Mouse (Mus musculus) spleen, postnatal 4 days (tissue): ENCODE measurements around the gene Abca3.
A peak's percentile ranks its signal among the peaks of the same experiment; 100 is the strongest.
"Not testable (repeated sequence)": the region's sequence is repeated elsewhere in the genome, so short reads cannot be mapped to it uniquely, and the experiment has no call there.

Experiments
- DNase-seq, 2 experiments: peaks; one replicate each; pipeline ENCODE4 v3.0.0; 2022; ENCODE audit warnings: low spot score in 2 of 2

Abca3 gene

DNA sequence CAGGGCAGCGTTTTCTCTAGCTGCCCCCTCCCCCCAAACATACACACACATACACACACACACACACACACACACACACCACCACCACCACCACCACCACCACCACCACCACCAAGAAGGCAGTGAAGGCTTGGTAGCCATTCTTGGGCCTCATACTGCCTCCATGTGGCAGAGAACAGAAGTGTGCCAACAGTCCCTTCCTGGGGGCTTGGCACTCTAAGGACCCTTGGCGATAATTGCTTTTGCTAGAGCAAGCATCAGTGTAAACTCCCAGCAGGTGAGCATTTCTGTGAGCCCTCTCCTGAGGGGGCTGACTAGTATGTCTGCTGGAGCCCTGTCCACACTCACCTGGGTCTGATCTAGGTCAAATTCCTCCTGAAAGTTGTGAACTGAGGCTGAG, 89.4 kb downstream of the Abca3 start:
- DNase-seq: no peak

DNA sequence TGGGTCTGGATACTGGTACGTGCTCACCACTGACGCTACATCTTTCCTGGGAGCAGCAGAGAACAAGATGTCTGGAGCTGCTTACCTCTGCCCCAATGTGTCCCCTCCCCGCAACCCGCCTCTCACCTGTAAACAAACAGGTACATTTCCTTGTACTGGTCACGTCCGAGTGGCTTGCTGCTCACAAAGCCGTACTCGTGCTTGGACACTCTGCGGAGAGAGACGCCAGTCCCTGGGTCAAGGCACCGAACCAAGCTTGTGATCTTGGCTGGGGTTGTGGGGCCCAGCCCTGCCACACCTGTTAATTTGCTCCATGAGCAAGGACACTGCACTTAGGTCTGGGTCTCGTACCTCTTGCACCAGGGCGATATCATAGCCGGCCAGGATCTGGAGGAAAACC, 90.4 kb downstream of the Abca3 start:
- DNase-seq: no peak

DNA sequence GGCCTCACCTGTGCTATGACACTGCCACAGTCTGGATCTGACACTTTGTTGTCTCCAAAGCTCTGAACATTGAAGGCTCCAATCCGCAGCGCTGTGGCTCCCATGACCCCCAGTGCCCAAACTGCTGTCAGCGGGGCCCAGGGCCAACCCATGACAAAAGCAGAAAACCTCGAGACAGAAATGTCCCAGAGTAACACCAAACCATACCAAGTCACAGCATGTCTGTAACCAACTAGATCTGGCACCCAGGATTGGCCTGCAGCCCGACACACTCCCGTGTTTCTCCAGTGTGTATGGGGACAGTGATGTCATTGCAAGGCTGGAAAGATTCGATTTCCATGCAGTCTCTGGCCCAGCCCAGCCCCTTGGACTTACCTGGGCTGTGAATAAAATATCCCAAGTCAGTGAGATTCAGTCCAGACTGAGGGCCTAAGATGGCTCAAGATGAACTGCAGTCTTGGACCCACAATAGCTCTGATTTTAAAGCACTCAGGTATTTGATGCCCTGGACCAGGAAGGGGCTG, 90.9 kb downstream of the Abca3 start, which contains the start of gene Dnase1l2:
Dnase1l2 (minus strand) TSS at position 474 of the 524 bp plus-strand sequence.
- no peak for DNase-seq

DNA sequence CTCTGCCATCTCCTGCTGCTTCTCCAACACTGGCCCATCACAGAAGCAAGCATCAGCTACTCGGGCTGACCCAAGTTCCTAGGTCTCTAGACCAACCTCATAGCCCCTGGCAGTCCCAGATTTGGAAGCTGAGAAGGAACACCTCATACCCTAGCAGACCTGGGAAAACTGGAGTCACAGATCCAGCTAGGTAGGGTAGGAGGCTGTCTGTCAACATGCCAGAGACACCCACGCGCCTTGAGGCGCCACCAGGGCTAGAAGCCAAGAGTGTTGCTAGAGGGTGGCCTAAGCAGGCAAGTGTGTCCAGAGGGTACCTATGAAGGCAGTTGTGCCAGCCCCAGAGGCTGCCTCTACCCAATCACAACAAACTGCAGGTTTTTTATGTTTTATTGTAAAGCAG, 91.7 kb downstream of the Abca3 start:
- no peak for DNase-seq

DNA sequence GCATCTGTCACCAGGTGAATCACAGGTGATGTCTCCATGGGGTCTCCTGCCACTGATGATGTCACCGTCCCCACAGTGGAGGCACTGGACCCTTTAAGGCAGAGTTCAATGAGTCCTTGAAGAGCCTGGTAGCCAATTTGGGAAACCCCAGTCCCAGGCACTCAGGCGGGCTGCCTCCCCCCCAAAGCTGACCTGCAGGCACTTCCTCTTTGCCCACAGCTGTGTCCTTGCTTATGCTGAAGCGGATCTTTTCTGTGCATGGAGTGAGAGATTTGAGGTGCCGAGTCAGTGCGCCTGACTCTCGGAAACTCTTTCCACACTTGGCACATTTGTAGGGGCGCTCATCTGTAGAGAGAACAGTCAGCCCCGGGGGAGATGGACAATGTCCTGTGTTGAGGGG, 94.8 kb downstream of the Abca3 start:
- DNase-seq: no peak

DNA sequence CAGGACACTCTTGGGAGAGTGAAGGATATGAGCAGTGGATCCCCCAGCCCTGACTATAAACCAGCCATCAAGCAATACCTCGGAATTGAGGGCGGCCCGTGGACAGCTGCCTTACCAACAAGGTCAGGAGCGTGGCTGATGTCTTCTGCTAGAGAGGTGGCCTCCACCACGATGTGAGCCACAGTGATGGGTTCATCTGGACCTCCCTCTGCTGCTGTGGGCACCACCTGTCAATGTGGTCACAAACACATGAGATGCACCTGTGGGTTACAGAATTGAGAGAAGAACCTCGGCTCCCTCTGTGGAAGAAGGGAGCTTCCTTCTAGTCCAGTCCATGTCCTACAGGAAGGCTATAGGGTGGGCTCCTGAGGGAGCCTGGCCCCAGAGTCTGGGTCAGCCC, 97.8 kb downstream of the Abca3 start:
- no peak for DNase-seq

DNA sequence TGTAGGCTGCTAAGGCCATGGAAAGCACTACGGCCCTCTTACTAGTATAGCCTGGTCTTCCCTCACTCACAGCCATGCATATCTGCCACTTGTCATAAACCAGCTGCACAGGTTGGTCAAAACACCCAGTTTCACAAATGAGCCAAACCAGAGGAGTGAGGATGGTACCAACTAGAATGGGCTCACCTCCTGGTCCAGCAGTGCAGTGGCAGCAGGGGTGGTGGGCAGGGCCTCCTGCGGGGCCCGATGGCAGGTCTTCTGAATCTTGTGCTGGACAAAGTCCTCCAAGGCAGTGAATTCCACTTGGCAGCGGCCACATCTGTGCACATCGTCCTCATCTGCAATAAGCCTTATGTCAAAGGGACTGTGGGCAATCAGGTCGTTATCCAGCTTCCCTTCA, 99.5 kb downstream of the Abca3 start:
- no peak for DNase-seq

DNA sequence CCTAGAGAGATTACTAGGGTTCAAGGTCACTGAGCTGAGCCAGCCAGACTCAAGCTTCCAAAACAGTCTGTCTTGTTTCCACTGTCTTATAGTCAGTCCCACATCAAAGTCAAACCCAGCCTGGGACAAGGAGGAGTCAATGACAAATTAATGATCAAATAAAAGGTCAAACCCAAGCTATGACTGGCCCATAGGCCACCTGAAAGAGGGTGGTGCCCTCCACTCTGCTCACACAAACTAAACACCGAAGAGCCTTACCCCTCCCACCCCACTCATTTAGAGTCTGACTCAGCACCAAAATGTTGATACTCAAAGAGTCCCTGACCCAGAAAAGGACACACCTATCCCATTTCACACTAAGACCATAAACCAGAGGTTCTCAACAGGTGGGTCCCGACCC, 101.6 kb downstream of the Abca3 start:
- DNase-seq: no peak

DNA sequence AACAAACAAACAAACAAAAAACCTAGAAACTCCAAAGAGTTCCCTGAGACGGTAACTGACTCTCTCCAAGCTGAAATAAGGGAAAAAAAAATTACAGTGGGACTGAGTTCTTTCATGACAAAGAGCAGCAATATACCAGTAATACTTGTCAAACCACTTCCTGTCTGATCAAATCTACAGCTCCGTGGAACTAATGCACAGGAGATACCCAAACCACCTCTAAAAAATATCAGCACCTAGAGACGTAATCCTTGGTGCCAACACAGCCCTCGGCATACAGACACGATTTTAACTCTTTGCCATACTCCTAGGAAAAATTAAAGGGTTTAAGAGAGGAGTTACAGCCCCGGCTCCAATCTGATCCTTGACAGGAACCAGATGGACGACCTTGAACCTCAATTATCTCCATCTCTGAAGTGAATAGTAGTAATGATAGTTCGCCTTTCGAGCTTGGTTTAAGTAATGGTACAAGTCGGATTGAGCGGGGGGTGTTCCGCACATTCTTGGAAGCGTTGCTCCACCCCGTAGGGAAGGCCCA, 102.5 kb downstream of the Abca3 start:
- DNase-seq: no peak

DNA sequence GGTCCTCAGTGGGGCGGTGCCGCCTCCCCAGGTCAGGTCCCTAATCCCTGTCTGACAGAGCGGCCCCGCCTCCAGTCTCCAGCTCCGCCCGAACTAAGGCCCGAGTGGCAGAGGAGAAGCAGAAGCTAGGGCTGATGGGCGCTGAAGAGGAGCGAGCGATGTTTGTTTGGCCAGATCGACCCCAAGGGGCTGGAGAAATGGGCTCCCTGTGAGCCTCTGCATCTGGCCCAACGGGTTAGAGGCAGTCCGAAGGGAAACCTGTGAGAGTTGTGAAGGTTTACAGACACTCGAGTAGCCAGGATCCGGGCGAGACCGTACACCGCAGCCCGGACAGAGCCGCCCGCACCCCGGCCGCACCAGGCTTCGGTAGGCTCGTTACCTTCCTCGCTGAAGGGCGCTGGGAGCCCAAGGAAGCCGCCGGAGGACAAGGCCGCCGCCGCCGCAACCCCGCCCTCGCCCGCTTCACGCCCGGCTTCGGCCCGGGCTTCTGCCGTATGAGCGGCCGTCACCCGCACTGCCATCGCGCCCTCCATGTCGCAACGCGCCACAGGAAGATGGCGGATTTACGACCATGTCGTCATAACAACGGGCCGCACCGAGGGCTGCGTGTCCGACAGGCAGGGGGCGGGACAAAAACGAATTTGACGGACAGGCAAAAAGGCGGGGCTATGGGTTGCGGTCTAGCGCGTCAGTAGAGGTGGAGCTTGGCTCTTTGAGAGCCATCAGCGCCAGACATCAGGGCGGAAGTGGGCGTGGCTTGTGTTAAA, 103.2 kb downstream of the Abca3 start:
- DNase-seq: peak; percentile 100

DNA sequence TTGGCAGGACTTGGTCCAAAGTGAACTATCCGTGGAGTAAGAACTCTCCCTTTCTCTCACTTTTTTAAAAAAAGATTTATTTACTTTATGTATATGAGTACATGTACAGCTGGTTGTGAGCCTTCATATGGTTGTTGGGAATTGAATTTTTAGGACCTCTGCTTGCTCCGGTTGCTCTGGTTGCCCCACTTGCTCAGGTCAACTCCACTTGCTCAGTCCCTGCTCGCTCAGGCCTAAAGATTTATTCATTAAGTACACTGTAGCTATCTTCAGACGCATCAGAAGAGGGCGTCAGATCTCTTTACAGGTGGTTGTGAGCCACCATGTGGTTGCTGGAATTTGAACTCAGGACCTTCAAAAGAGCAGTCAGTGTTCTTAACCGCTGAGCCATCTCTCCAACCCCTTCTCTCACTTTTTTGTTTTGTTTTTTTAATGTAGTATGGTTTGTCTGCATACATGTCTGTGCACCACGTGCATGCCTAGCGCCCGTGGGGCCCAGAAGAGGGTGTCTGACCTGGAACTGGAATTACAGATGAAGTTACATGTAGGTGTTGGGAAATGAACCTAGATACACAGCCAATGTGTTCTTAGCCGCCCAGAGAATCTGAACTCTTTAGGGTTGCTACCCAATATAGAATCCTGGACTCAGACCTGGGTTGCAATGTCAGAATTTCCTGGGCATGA, 103.9 kb downstream of the Abca3 start:
- DNase-seq: not testable (repeated sequence)
